Mouse (Mus musculus) liver, adult 2 months (tissue): Measurements from ENCODE around the gene Abi3.

Experiments
- CTCF ChIP-seq: fragments of 200-500 bp; IDR thresholded peaks from 2 replicates; pipeline ENCODE4 v1.5.1; 2011; ENCODE audit warnings: low read depth, low read length, control low read depth
- POLR2A ChIP-seq: fragments of 200-500 bp; IDR thresholded peaks from 2 replicates; pipeline ENCODE4 v1.6.1; 2011; ENCODE audit warnings: low read length, control low read depth; ENCODE audit not compliant: insufficient read depth; ENCODE audit errors: extremely low read depth

GRCm38 (mm10) chr11:95833631-95834142, 8.6 kb downstream of the Abi3 start:
- TF ChIP-seq CTCF = no peak
- TF ChIP-seq POLR2A = no peak
